Mouse (Mus musculus) G1E (cell line): ENCODE measurements at regions not wholly inside any gene's neighbourhood (a gene's known extent, or its start where the extent isn't known, plus 50 kb on each side); places are given as distances from the start of the nearest gene placed in this dataset.

Source experiments
- ATAC-seq: 2 replicates; pipeline ENCODE4 v1.8.0; 2016; ENCODE audit warnings: mild to moderate bottlenecking; ENCODE audit not compliant: insufficient number of reproducible peaks, poor library complexity, low FRiP score, severe bottlenecking; ENCODE audit errors: extremely low read depth
- DNase-seq: peaks from one replicate; pipeline ENCODE4 v3.0.0; 2012; ENCODE audit warnings: low spot score
- H3K27me3 ChIP-seq: 2 replicates; pipeline ENCODE4 v1.6.1; 2012; ENCODE audit warnings: mild to moderate bottlenecking, low read length, inconsistent platforms; ENCODE audit not compliant: insufficient read depth
- H3K36me3 ChIP-seq: replicated peaks from 2 replicates; pipeline ENCODE3; 2012; ENCODE audit warnings: mild to moderate bottlenecking, inconsistent platforms
- H3K4me1 ChIP-seq: 2 replicates; pipeline ENCODE4 v1.6.1; 2012; ENCODE audit warnings: low read depth, low read length, inconsistent platforms, mixed read lengths; ENCODE audit not compliant: insufficient read depth
- H3K4me3 ChIP-seq: 2 replicates; pipeline ENCODE4 v1.5.1; 2012; ENCODE audit warnings: low read depth, mild to moderate bottlenecking, inconsistent platforms, low read length, moderate library complexity, mixed read lengths
- H3K9me3 ChIP-seq: replicated peaks from 2 replicates; pipeline ENCODE4 v1.6.1; 2012; ENCODE audit warnings: inconsistent platforms
- CTCF ChIP-seq: IDR thresholded peaks from 2 replicates; pipeline ENCODE4 v1.5.1; 2012; ENCODE audit warnings: low read depth, low read length, inconsistent platforms, mixed read lengths
- GATA1 ChIP-seq: IDR thresholded peaks from 2 replicates; pipeline ENCODE4 v1.6.1; 2012; ENCODE audit warnings: borderline replicate concordance, low read length, inconsistent platforms, mixed read lengths
- GATA2 ChIP-seq: IDR thresholded peaks from 2 replicates; pipeline ENCODE4 v1.6.1; 2012; ENCODE audit warnings: low read depth, low read length, inconsistent platforms, borderline replicate concordance
- POLR2AphosphoS5 ChIP-seq: IDR thresholded peaks from 2 replicates; pipeline ENCODE4 v1.6.1; 2012; ENCODE audit warnings: low read depth, low read length, inconsistent platforms; ENCODE audit not compliant: insufficient replicate concordance
- TAL1 ChIP-seq: conservative IDR thresholded peaks from 2 replicates; pipeline ENCODE4 v1.6.1; 2012; ENCODE audit warnings: low read depth, low read length, inconsistent platforms, mixed read lengths

GRCm38 (mm10) chr3:60768996-60769395, 233.6 kb upstream of the P2ry1 start:
- Histone ChIP-seq H3K9me3 (no peaks in the 10 kb centered on the region), H3K4me1 (peaks cover 21% of the 10 kb centered on the region), H3K27me3 (no peaks in the 10 kb centered on the region), H3K4me3 (no peak overlapping the region), H3K36me3 (no peaks in the 10 kb centered on the region)
- ATAC-seq (no peak), DNase-seq (peak; percentile 11)
- no peak for TF ChIP-seq GATA2
- TF ChIP-seq CTCF, result no peak

- DNase-seq (no peak), ATAC-seq (no peak)
- Histone ChIP-seq H3K4me3 (no peak overlapping the region), H3K4me1 (peaks cover 17% of the 10 kb centered on the region), H3K36me3 (no peaks in the 10 kb centered on the region), H3K9me3 (no peaks in the 10 kb centered on the region), H3K27me3 (no peaks in the 10 kb centered on the region)
- TF ChIP-seq GATA2, result no peak
- no peak for TF ChIP-seq CTCF
Measured at GRCm38 (mm10) chr3:60771866-60772265, 230.7 kb upstream of the P2ry1 start.

GRCm38 (mm10) chr3:60773383-60773782, 229.2 kb upstream of the P2ry1 start:
- H3K9me3 ChIP-seq, result no peaks in the 10 kb centered on the region
- no peaks in the 10 kb centered on the region for H3K27me3 ChIP-seq
- DNase-seq, result no peak
- H3K4me1 ChIP-seq, result peaks cover 15% of the 10 kb centered on the region
- ATAC-seq, result no peak
- H3K4me3 ChIP-seq, result no peak overlapping the region
- TF ChIP-seq TAL1 (no peak), CTCF (no peak), POLR2AphosphoS5 (no peak), GATA2 (no peak), GATA1 (no peak)
- H3K36me3 ChIP-seq, result no peaks in the 10 kb centered on the region

- ATAC-seq, result peak; percentile 97
- peaks cover 69% of the 10 kb centered on the region for H3K4me1 ChIP-seq
- no peaks in the 10 kb centered on the region for H3K9me3 ChIP-seq
- TF ChIP-seq TAL1, result peak; percentile 96
- TF ChIP-seq GATA1, result no peak
- DNase-seq, result peak; percentile 58
- no peaks in the 10 kb centered on the region for H3K27me3 ChIP-seq
- peak overlapping the region; percentile 51; the same call in 1 of the 2 replicates for H3K4me3 ChIP-seq
- no peaks in the 10 kb centered on the region for H3K36me3 ChIP-seq
Measured at GRCm38 (mm10) chr3:60785137-60785875, 217.3 kb upstream of the P2ry1 start.

DNA sequence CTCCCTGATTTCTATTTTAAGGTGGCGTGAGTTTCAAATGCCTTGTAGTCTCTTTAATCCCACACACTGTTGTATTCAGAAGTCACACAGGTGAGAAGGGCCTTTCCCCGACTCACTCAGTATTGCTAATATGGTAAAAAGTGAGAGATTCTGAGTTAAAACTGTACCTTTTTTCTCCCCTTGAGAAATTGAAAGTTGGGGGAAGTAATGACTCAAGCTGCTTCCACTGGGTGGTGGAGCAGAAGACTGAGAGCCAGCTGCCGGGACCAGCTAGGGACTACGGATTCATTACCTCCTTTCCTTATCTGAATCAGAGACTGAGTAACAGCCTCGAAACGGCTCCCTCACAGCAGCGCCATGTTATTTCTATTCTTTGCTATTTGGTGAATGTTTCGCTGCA, 214.6 kb upstream of the P2ry1 start:
- TF ChIP-seq GATA2 (no peak), GATA1 (no peak), TAL1 (no peak), CTCF (no peak), POLR2AphosphoS5 (no peak)

DNA sequence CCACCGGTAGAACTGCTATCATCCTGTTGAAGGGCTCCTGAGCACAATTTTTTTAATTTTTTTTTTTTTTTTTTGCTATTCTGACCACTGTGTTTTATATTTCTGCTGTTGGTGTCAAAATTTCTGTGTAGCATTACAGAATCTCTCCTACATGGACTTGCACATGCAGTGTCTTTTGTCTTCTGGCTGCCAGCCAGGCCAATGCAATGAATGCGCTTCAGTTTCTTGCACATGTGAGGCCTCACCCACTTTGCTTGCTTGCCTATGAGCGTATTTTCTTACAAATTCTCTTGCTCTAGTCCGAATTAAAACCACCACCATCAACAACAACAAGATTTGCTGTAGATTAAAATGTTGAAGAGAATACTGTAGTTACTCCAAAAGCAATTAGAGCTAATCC, 213.2 kb upstream of the P2ry1 start:
- ATAC-seq (no peak), DNase-seq (no peak)
- Histone ChIP-seq H3K4me1 (peaks cover 63% of the 10 kb centered on the region), H3K27me3 (no peaks in the 10 kb centered on the region), H3K4me3 (no peak overlapping the region), H3K9me3 (no peaks in the 10 kb centered on the region), H3K36me3 (no peaks in the 10 kb centered on the region)
- TF ChIP-seq POLR2AphosphoS5, result no peak
- no peak for TF ChIP-seq GATA2
- TF ChIP-seq CTCF, result no peak
- no peak for TF ChIP-seq TAL1
- TF ChIP-seq GATA1, result no peak

More for the DNA sequence above, 214.6 kb upstream of the P2ry1 start:
- no peaks in the 10 kb centered on the region for H3K27me3 ChIP-seq
- no peaks in the 10 kb centered on the region for H3K9me3 ChIP-seq
- ATAC-seq, result no peak
- DNase-seq, result no peak
- H3K36me3 ChIP-seq, result no peaks in the 10 kb centered on the region
- H3K4me3 ChIP-seq, result no peak overlapping the region
- H3K4me1 ChIP-seq, result peaks cover 68% of the 10 kb centered on the region

DNA sequence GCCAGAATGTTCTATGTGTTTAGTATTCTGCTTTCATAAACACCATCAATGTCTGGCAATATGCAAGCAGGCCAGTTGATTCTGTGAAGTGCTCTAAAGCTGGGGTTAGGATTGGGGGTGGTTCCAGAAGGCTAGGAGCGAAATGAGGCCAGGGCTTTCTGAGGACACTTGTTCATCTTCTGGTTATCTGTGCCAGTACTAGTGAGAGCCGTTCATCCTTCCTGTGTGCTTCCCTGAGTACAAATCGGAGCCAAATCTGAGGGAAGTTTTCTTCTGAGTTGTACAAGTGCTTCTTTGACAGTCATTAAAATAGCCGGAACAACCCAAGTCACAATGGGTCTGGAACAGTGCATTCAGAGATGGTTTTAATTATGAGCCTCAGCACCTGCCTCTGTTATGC, 210.4 kb upstream of the P2ry1 start:
- no peaks in the 10 kb centered on the region for H3K27me3 ChIP-seq
- no peak for ATAC-seq
- H3K4me1 ChIP-seq, result peaks cover 49% of the 10 kb centered on the region
- TF ChIP-seq POLR2AphosphoS5 (no peak), CTCF (no peak), GATA1 (no peak), GATA2 (no peak), TAL1 (no peak)
- H3K4me3 ChIP-seq, result no peak overlapping the region
- H3K36me3 ChIP-seq, result no peaks in the 10 kb centered on the region
- no peak for DNase-seq
- peaks cover 2% of the 10 kb centered on the region; the same call in 1 of the 2 replicates for H3K9me3 ChIP-seq
